Mouse (Mus musculus) ES-Bruce4 (cell line): ENCODE results near the gene Col9a2.

Experiments used
- CTCF ChIP-seq: IDR thresholded peaks from one replicate; pipeline ENCODE4 v1.8.1; 2011; ENCODE audit warnings: low read depth, low read length
- EP300 ChIP-seq: IDR thresholded peaks from 2 replicates; pipeline ENCODE4 v1.6.1; 2011; ENCODE audit warnings: low read depth, low read length; ENCODE audit not compliant: insufficient read depth
- POLR2A ChIP-seq: IDR thresholded peaks from one replicate; pipeline ENCODE4 v1.8.1; 2011; ENCODE audit warnings: low read length; ENCODE audit not compliant: insufficient read depth

GRCm38 (mm10) chr4:121001659-121002058 is 37.5 kb upstream of the Col9a2 start:
- TF ChIP-seq EP300 (no peak), CTCF (no peak), POLR2A (no peak)
